13 mouse cellular contexts compared by ENCODE assay signal in genomic region chr1:131224848-131225471, GRCm38 (mm10). TPM values are rescaled to one million over a fixed set of nuclear protein-coding genes. Genes with fewer than 3 reads are reported as not detected.
DNase-seq lines count a peak whose midpoint lies in the region; ATAC-seq and TF ChIP-seq lines count a peak whose summit lies in the region.
"Had no signal": no experiment of that assay in that cellular context is flagged by ENCODE, and none has a peak within 500 bp of the region (broad histone marks: within the 10 kb centered on the region; RNA-seq: fewer than 3 reads in every experiment).

No protein-coding gene starts in this region.

- H3K9me3 ChIP-seq in midbrain, embryonic 13.5 days, result no peaks in the 10 kb centered on the region
- H3K9me3 ChIP-seq in midbrain, embryonic 10.5 days (replicated peaks), result no peaks in the 10 kb centered on the region
- H3K9me3 ChIP-seq in hindbrain, embryonic 14.5 days (ENCODE audit: control insufficient read depth, low read length), result no peaks in the 10 kb centered on the region
- no peaks in the 10 kb centered on the region for H3K9me3 ChIP-seq in kidney, postnatal 0 days (replicated peaks; ENCODE audit: low read length)
- no peaks in the 10 kb centered on the region for H3K9me3 ChIP-seq in heart, embryonic 12.5 days (replicated peaks)
- H3K9me3 ChIP-seq in heart, embryonic 11.5 days (replicated peaks; ENCODE audit: control insufficient read depth, low read length), result no peaks in the 10 kb centered on the region
- H3K9me3 ChIP-seq: embryonic facial prominence, embryonic 13.5 days; forebrain, embryonic 15.5 days had no signal

- no peak overlapping the region for H3K9ac ChIP-seq in midbrain, embryonic 13.5 days (replicated peaks)
- H3K9ac ChIP-seq in hindbrain, embryonic 14.5 days, result no peak overlapping the region
- H3K9ac ChIP-seq in kidney, postnatal 0 days (ENCODE audit: low read depth, low read length), result no peak overlapping the region
- H3K9ac ChIP-seq in heart, embryonic 12.5 days, result no peak overlapping the region
- H3K9ac ChIP-seq in heart, embryonic 11.5 days (ENCODE audit: low read depth, low read length), result no peak overlapping the region
- H3K9ac ChIP-seq: embryonic facial prominence, embryonic 13.5 days; forebrain, embryonic 15.5 days had no signal

- no peak overlapping the region for H3K27ac ChIP-seq in midbrain, embryonic 13.5 days
- no peak overlapping the region for H3K27ac ChIP-seq in midbrain, embryonic 10.5 days (replicated peaks)
- 0 out of 2 replicates have a peak overlapping the region, but pooled peaks have one; percentile 11 for H3K27ac ChIP-seq in hindbrain, embryonic 14.5 days
- no peak overlapping the region for H3K27ac ChIP-seq in kidney, postnatal 0 days
- H3K27ac ChIP-seq in heart, embryonic 12.5 days (ENCODE audit: poor library complexity, severe bottlenecking), result no peak overlapping the region
- H3K27ac ChIP-seq in heart, embryonic 11.5 days (ENCODE audit: low read depth, low read length), result no peak overlapping the region
- H3K27ac ChIP-seq: embryonic facial prominence, embryonic 13.5 days; forebrain, embryonic 15.5 days had no signal

- no peaks in the 10 kb centered on the region for H3K27me3 ChIP-seq in midbrain, embryonic 13.5 days
- H3K27me3 ChIP-seq in midbrain, embryonic 10.5 days (ENCODE audit: low read depth, poor library complexity, severe bottlenecking), result no peaks in the 10 kb centered on the region
- no peaks in the 10 kb centered on the region for H3K27me3 ChIP-seq in hindbrain, embryonic 14.5 days (ENCODE audit: control insufficient read depth, insufficient read depth, low read length)
- no peaks in the 10 kb centered on the region for H3K27me3 ChIP-seq in kidney, postnatal 0 days (ENCODE audit: insufficient read depth, low read length)
- no peaks in the 10 kb centered on the region for H3K27me3 ChIP-seq in splenic B cell, adult 2 months (ENCODE audit: control insufficient read depth, insufficient read depth, low read length, poor library complexity, severe bottlenecking)
- no peaks in the 10 kb centered on the region for H3K27me3 ChIP-seq in heart, embryonic 12.5 days (replicated peaks)
- no peaks in the 10 kb centered on the region for H3K27me3 ChIP-seq in heart, embryonic 11.5 days (ENCODE audit: control insufficient read depth, insufficient read depth, low read length)
- H3K27me3 ChIP-seq: embryonic facial prominence, embryonic 13.5 days; forebrain, embryonic 15.5 days had no signal

- H3K4me2 ChIP-seq in midbrain, embryonic 13.5 days (replicated peaks), result no peak overlapping the region
- H3K4me2 ChIP-seq in hindbrain, embryonic 14.5 days (replicated peaks), result no peak overlapping the region
- H3K4me2 ChIP-seq in kidney, postnatal 0 days (ENCODE audit: low read length), result no peak overlapping the region
- H3K4me2 ChIP-seq in heart, embryonic 12.5 days, result no peak overlapping the region
- no peak overlapping the region for H3K4me2 ChIP-seq in heart, embryonic 11.5 days
- H3K4me2 ChIP-seq: embryonic facial prominence, embryonic 13.5 days; forebrain, embryonic 15.5 days had no signal

- DNase-seq in midbrain, embryonic 10.5 days (ENCODE audit: low spot score), result no peak
- no peak for DNase-seq in hindbrain, embryonic 14.5 days (ENCODE audit: low spot score)
- DNase-seq in kidney, postnatal 0 days (ENCODE audit: low spot score), result peak; percentile 64
- peak; percentile 36 for DNase-seq in splenic B cell, adult 2 months (ENCODE audit: low read depth, low spot score)
- DNase-seq: cerebellum, postnatal 14 days; gastrocnemius, postnatal 14 days; heart, postnatal 10 days had no signal

- peak; percentile 71 for ATAC-seq in midbrain, embryonic 13.5 days
- ATAC-seq in hindbrain, embryonic 14.5 days (ENCODE audit: low FRiP score), result peak; percentile 62; the same call in 1 of the 2 replicates
- peak; percentile 87 for ATAC-seq in kidney, postnatal 0 days (replicated peaks; ENCODE audit: low FRiP score, low read depth)
- no peak for ATAC-seq in heart, embryonic 12.5 days (ENCODE audit: insufficient number of reproducible peaks, low FRiP score)
- no peak for ATAC-seq in heart, embryonic 11.5 days (replicated peaks; ENCODE audit: insufficient number of reproducible peaks, low FRiP score, low TSS enrichment)
- ATAC-seq: CD4-positive, CD25-positive, alpha-beta regulatory T cell, adult 4 months; forebrain, embryonic 15.5 days had no signal

- no peaks in the 10 kb centered on the region for H3K4me1 ChIP-seq in midbrain, embryonic 13.5 days (replicated peaks)
- peaks cover 6% of the 10 kb centered on the region for H3K4me1 ChIP-seq in midbrain, embryonic 10.5 days
- no peaks in the 10 kb centered on the region; the same call in 1 of the 2 replicates for H3K4me1 ChIP-seq in hindbrain, embryonic 14.5 days (replicated peaks; ENCODE audit: control insufficient read depth, insufficient read depth, low read length)
- H3K4me1 ChIP-seq in kidney, postnatal 0 days (replicated peaks; ENCODE audit: insufficient read depth, low read length), result 0 out of 2 replicates have a peak, but pooled peaks cover 6% of the 10 kb centered on the region
- peaks cover 25% of the 10 kb centered on the region for H3K4me1 ChIP-seq in heart, embryonic 12.5 days (replicated peaks)
- peaks cover 23% of the 10 kb centered on the region for H3K4me1 ChIP-seq in heart, embryonic 11.5 days (ENCODE audit: control insufficient read depth, insufficient read depth, low read length)
- H3K4me1 ChIP-seq: embryonic facial prominence, embryonic 13.5 days; forebrain, embryonic 15.5 days had no signal

- no peak overlapping the region for H3K4me3 ChIP-seq in midbrain, embryonic 13.5 days (replicated peaks)
- H3K4me3 ChIP-seq in midbrain, embryonic 10.5 days, result no peak overlapping the region
- no peak overlapping the region for H3K4me3 ChIP-seq in hindbrain, embryonic 14.5 days (replicated peaks; ENCODE audit: low read length)
- no peak overlapping the region for H3K4me3 ChIP-seq in kidney, postnatal 0 days (replicated peaks; ENCODE audit: low read depth, low read length)
- H3K4me3 ChIP-seq in heart, embryonic 12.5 days, result no peak overlapping the region
- H3K4me3 ChIP-seq in heart, embryonic 11.5 days (ENCODE audit: low read depth, low read length), result no peak overlapping the region
- H3K4me3 ChIP-seq: embryonic facial prominence, embryonic 13.5 days; forebrain, embryonic 15.5 days had no signal

- TF ChIP-seq CTCF in kidney, postnatal 0 days (IDR thresholded peaks at IDR 0.05; ENCODE audit: low read depth), result no peak

- H3K36me3 ChIP-seq in midbrain, embryonic 13.5 days, result no peaks in the 10 kb centered on the region
- H3K36me3 ChIP-seq in midbrain, embryonic 10.5 days, result no peaks in the 10 kb centered on the region
- H3K36me3 ChIP-seq in hindbrain, embryonic 14.5 days (replicated peaks; ENCODE audit: control insufficient read depth, insufficient read depth), result no peaks in the 10 kb centered on the region
- H3K36me3 ChIP-seq in kidney, postnatal 0 days (ENCODE audit: insufficient read depth, low read length), result no peaks in the 10 kb centered on the region
- H3K36me3 ChIP-seq in splenic B cell, adult 2 months (ENCODE audit: control insufficient read depth, insufficient read depth, low read length, poor library complexity, severe bottlenecking), result no peaks in the 10 kb centered on the region; the same call in 1 of the 2 replicates
- 0 out of 2 replicates have a peak, but pooled peaks cover 4% of the 10 kb centered on the region for H3K36me3 ChIP-seq in heart, embryonic 12.5 days
- H3K36me3 ChIP-seq in heart, embryonic 11.5 days (ENCODE audit: control insufficient read depth, insufficient read depth, low read length), result no peaks in the 10 kb centered on the region; the same call in 1 of the 2 replicates
- H3K36me3 ChIP-seq: embryonic facial prominence, embryonic 13.5 days; forebrain, embryonic 15.5 days had no signal

- 42% methylated on average over 12 of the region's 12 CpGs for WGBS in midbrain, embryonic 13.5 days
- 60% methylated on average over 12 of the region's 12 CpGs for whole genome bisulfite sequencing in midbrain, embryonic 10.5 days
- 37% methylated on average over 12 of the region's 12 CpGs for WGBS in hindbrain, embryonic 14.5 days
- 40% methylated on average over 12 of the region's 12 CpGs for WGBS in kidney, postnatal 0 days
- WGBS in heart, embryonic 12.5 days, result 72% methylated on average over 12 of the region's 12 CpGs
- 61% methylated on average over 12 of the region's 12 CpGs for WGBS in heart, embryonic 11.5 days (ENCODE audit: insufficient replicate concordance)

RNA-seq across cellular contexts. Expression of gene Rassf5, which starts 20.1 kb away (rescaled TPM):
- 1.7 and 1.9 TPM in 2 replicates for polyA plus RNA-seq in midbrain, embryonic 13.5 days (2015; fragmentation: Nextera tagmentation; extraction: Ambion mirVana)
- 0.93 and 1.0 TPM in 2 replicates for polyA plus RNA-seq in midbrain, embryonic 10.5 days (2016; fragmentation: Nextera tagmentation; extraction: Ambion mirVana)
- polyA plus RNA-seq in hindbrain, embryonic 14.5 days (2014; fragmentation: Nextera tagmentation; extraction: Ambion mirVana), result 4.0 and 5.0 TPM in 2 replicates
- 3.4 and 3.8 TPM in 2 replicates for polyA plus RNA-seq in kidney, postnatal 0 days (2015; fragmentation: Nextera tagmentation; extraction: Ambion mirVana)
- polyA plus RNA-seq in heart, embryonic 12.5 days (2016; fragmentation: Nextera tagmentation; extraction: Ambion mirVana), result 27.0 and 27.2 TPM in 2 replicates
- polyA plus RNA-seq in heart, embryonic 11.5 days (2014; fragmentation: Nextera tagmentation; extraction: Ambion mirVana), result 38.1 and 39.1 TPM in 2 replicates

RNA-seq across cellular contexts. Expression of gene Ikbke, which starts 54.4 kb away (rescaled TPM):
- polyA plus RNA-seq in midbrain, embryonic 13.5 days (2015; fragmentation: Nextera tagmentation; extraction: Ambion mirVana), result 0.72 and 0.73 TPM in 2 replicates
- polyA plus RNA-seq in midbrain, embryonic 10.5 days (2016; fragmentation: Nextera tagmentation; extraction: Ambion mirVana), result 0.54 and 1.2 TPM in 2 replicates
- 0.81 and 1.4 TPM in 2 replicates for polyA plus RNA-seq in hindbrain, embryonic 14.5 days (2014; fragmentation: Nextera tagmentation; extraction: Ambion mirVana)
- 3.0 TPM in 2 replicates for polyA plus RNA-seq in kidney, postnatal 0 days (2015; fragmentation: Nextera tagmentation; extraction: Ambion mirVana)
- 2.8 and 3.4 TPM in 2 replicates for polyA plus RNA-seq in heart, embryonic 12.5 days (2016; fragmentation: Nextera tagmentation; extraction: Ambion mirVana)
- 1.3 and 2.4 TPM in 2 replicates for polyA plus RNA-seq in heart, embryonic 11.5 days (2014; fragmentation: Nextera tagmentation; extraction: Ambion mirVana)

Comparison
In these comparisons a context has a peak if more than half of its experiments do, and no peak if none do; other contexts are left out.
1. ATAC-seq: peak in midbrain, embryonic 13.5 days (single experiment), hindbrain, embryonic 14.5 days (single experiment) and kidney, postnatal 0 days (single experiment); none in heart, embryonic 12.5 days (single experiment) and heart, embryonic 11.5 days (single experiment).
2. DNase-seq: peak in kidney, postnatal 0 days (single experiment) and splenic B cell, adult 2 months (single experiment); none in midbrain, embryonic 10.5 days (single experiment) and hindbrain, embryonic 14.5 days (single experiment).